Mouse (Mus musculus): ENCODE measurements at regions not wholly inside any gene's neighbourhood (a gene's known extent, or its start where the extent isn't known, plus 50 kb on each side); places are given as distances from the start of the nearest gene placed in this dataset.

- no peak for DNase-seq
Measured at GRCm38 (mm10) chr2:159714633-159715032, 619.3 kb downstream of the Gm826 start.

GRCm38 (mm10) chr2:159718738-159719137 lies 615.2 kb downstream of the Gm826 start:
- no peak for DNase-seq

- no peak for DNase-seq
Measured at GRCm38 (mm10) chr2:159725158-159726076, 608.5 kb downstream of the Gm826 start.

- no peak for DNase-seq
Measured at GRCm38 (mm10) chr2:159729301-159729700, 604.7 kb downstream of the Gm826 start.

- DNase-seq, result no peak
Measured at GRCm38 (mm10) chr2:159730221-159730620, 603.7 kb downstream of the Gm826 start.

GRCm38 (mm10) chr2:159731305-159731704 lies 602.7 kb downstream of the Gm826 start:
- no peak for DNase-seq

- no peak for DNase-seq
Measured at GRCm38 (mm10) chr2:159732413-159732812, 601.5 kb downstream of the Gm826 start.

- no peak for DNase-seq
Measured at GRCm38 (mm10) chr2:159734576-159734975, 599.4 kb downstream of the Gm826 start.

GRCm38 (mm10) chr2:159755541-159756011 lies 578.4 kb downstream of the Gm826 start:
- peak; percentile 0 for DNase-seq

GRCm38 (mm10) chr2:159760806-159761205 lies 573.2 kb downstream of the Gm826 start:
- DNase-seq, result no peak

GRCm38 (mm10) chr2:159763115-159763514 lies 570.8 kb downstream of the Gm826 start:
- DNase-seq, result no peak

Measured in cerebellum, adult 9-10 months (tissue).